Mouse (Mus musculus): ENCODE results near the gene Acin1.

GRCm38 (mm10) chr14:54641305-54641969, 45.3 kb downstream of the Acin1 start, which contains the start of gene Cdh24:
- TF ChIP-seq CTCF (IDR thresholded peaks at IDR 0.05; ENCODE audit: extremely low read depth, insufficient read length, insufficient replicate concordance, low read depth, low read length) (peak; percentile 81; the same call in 1 of the 2 replicates), POLR2A (IDR thresholded peaks at IDR 0.05; ENCODE audit: low read depth, low read length) (peak; percentile 36; the same call in 1 of the 2 replicates)

Data from small intestine, adult 2 months (tissue).